Mouse (Mus musculus): ENCODE measurements around the gene Tmem198. TPM values are rescaled to one million over a fixed set of nuclear protein-coding genes. Genes with fewer than 3 reads are reported as not detected.

The Tmem198 gene
- polyA plus RNA-seq, 1 experiment from 2014 or later = not detected

DNA sequence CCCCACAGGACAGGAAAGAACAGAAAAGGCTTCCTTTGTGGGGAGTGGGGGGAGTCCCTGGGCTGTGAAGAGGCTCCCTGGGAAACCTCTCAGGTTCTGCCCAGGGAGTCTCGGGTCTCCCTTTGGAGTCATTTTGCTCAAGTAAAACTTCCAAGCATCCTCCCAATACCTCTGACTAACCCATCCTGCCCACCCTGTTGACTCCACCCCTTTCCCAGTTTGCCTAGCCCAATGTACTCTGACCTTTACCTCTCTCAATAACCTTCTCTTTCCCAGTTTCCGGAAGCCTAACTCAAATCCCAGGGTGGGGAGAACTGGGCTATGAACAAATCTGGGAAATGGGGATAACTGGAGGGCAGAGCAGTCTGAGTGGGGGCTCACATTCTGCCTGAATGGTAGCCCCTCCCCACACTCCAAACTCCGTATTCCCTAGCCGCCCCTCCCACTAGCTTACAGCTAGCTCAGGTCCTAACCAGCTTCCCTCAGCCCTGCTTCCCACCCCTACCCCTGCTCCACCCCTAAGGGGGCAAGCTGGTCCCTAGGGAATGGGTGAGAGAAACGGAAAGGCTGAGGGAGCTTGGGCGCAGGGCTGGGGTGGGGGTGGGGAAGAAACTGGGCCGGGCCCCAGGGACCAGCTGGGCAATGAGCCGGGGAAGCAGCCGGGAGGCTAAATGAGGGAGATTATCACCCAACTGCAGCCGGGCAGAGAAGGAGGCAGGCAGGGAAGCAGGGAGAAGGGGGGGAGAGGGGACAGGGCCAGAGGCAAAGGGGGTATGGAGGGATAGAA lies 31.9 kb upstream of the Tmem198 start:
- Histone ChIP-seq H3K79me2 (ENCODE audit: inconsistent target) (no peaks in the 10 kb centered on the region), H3K27ac (no peak overlapping the region), H3K4me3 (ENCODE audit: inconsistent target) (no peak overlapping the region), H3K36me3 (ENCODE audit: inconsistent target) (peaks cover 4% of the 10 kb centered on the region; the same call in 1 of the 2 replicates)
- 5% methylated on average over 10 of the region's 10 CpGs for WGBS (ENCODE audit: missing documents)

- Histone ChIP-seq H3K36me3 (ENCODE audit: inconsistent target) (no peaks in the 10 kb centered on the region), H3K4me3 (ENCODE audit: inconsistent target) (no peak overlapping the region), H3K27ac (no peak overlapping the region), H3K79me2 (ENCODE audit: inconsistent target) (no peaks in the 10 kb centered on the region)
- WGBS (ENCODE audit: missing documents) = 7% methylated on average over 7 of the region's 7 CpGs
These were observed 31.3 kb upstream of the Tmem198 start for GRCm38 (mm10) chr1:75448052-75448431.

DNA sequence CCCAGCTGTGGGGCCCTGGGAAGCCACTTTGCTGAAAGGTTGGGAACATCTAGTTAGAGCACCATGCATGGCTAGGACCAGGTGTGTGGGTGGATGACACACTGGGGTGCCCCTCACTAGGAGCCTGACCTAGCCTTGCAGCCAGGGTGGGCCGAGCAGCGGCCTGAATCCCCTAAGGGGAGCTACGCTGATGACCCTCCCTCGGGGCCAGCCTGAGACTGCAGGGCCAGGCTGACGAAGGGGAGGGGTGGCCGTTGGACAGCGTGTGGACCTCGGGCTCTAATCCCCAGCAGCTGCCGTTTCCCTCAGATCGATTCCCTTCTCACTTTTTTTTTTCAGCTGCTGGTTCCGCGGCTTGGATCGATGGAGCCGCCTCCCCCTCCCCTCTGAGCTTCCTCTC lies 30.4 kb upstream of the Tmem198 start:
- 0% methylated on average over 12 of the region's 14 CpGs for WGBS (ENCODE audit: missing documents)
- Histone ChIP-seq H3K79me2 (ENCODE audit: inconsistent target) (no peaks in the 10 kb centered on the region), H3K4me3 (ENCODE audit: inconsistent target) (no peak overlapping the region), H3K36me3 (ENCODE audit: inconsistent target) (no peaks in the 10 kb centered on the region), H3K27ac (no peak overlapping the region)

GRCm38 (mm10) chr1:75449377-75450135 lies 29.8 kb upstream of the Tmem198 start:
- Histone ChIP-seq H3K79me2 (ENCODE audit: inconsistent target) (no peaks in the 10 kb centered on the region), H3K27ac (no peak overlapping the region), H3K36me3 (ENCODE audit: inconsistent target) (no peaks in the 10 kb centered on the region), H3K4me3 (ENCODE audit: inconsistent target) (no peak overlapping the region)
- WGBS (ENCODE audit: missing documents) = 7% methylated on average over 8 of the region's 8 CpGs

GRCm38 (mm10) chr1:75450314-75451005 lies 28.9 kb upstream of the Tmem198 start, which contains the start of gene Asic4:
Asic4 (plus strand) TSS chr1:75450436.
- H3K4me3 ChIP-seq (ENCODE audit: inconsistent target) = no peak within 1 kb of the TSS
- H3K79me2 ChIP-seq (ENCODE audit: inconsistent target) = no peaks in the 10 kb centered on the region
- H3K36me3 ChIP-seq (ENCODE audit: inconsistent target) = no peaks in the 10 kb centered on the region
- 3% methylated on average over 35 of the region's 35 CpGs for WGBS (ENCODE audit: missing documents)
- no peak within 1 kb of the TSS for H3K27ac ChIP-seq

GRCm38 (mm10) chr1:75451900-75452299 lies 27.4 kb upstream of the Tmem198 start:
- Histone ChIP-seq H3K27ac (no peak overlapping the region), H3K36me3 (ENCODE audit: inconsistent target) (no peaks in the 10 kb centered on the region), H3K4me3 (ENCODE audit: inconsistent target) (no peak overlapping the region), H3K79me2 (ENCODE audit: inconsistent target) (no peaks in the 10 kb centered on the region)
- 75% methylated on average over 5 of the region's 5 CpGs for whole genome bisulfite sequencing (ENCODE audit: missing documents)

DNA sequence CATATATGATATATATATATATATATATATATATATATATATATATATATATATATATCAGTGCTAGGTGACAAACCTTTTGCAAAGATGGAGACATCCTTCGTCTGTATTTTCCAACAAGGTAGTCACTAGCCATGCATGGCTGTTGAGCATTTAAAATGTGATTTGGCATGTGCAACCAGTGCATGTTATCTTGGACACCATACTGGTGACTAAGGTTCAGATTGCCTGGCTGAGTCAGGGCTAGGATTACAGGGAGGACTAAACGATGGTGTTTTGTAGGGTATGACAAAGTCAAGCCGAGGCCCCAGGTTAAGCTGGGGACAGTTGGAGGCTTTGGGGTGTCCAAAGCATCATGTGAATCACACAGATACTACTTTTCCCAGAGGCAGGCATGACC lies 23.9 kb upstream of the Tmem198 start:
- 87% methylated on average over 3 of the region's 3 CpGs for WGBS (ENCODE audit: missing documents)
- no peaks in the 10 kb centered on the region for H3K79me2 ChIP-seq (ENCODE audit: inconsistent target)
- H3K27ac ChIP-seq = no peak overlapping the region
- no peaks in the 10 kb centered on the region for H3K36me3 ChIP-seq (ENCODE audit: inconsistent target)
- no peak overlapping the region for H3K4me3 ChIP-seq (ENCODE audit: inconsistent target)

DNA sequence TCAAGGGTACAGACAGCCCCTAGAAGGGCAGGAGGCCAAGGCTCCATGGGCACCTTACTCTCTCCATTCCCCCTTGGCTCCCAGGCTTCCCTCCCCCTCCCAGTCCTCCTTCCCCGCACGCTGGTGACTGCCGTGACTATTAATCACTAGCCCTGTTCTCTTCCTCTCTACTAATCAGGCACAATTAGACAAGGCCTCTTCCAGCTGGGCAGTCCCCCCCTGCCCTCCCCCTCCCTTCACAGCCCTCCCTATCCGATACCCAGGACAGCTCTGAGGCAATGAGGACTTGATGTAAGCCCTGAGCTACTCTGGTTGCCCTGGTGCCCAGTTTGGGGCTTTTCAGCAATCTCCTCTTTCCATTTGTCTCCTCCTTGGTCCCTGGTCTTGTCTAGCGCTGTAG lies 23.4 kb upstream of the Tmem198 start:
- H3K27ac ChIP-seq = no peak overlapping the region
- WGBS (ENCODE audit: missing documents) = 38% methylated on average over 5 of the region's 5 CpGs
- no peaks in the 10 kb centered on the region for H3K79me2 ChIP-seq (ENCODE audit: inconsistent target)
- H3K36me3 ChIP-seq (ENCODE audit: inconsistent target) = no peaks in the 10 kb centered on the region
- no peak overlapping the region for H3K4me3 ChIP-seq (ENCODE audit: inconsistent target)

DNA sequence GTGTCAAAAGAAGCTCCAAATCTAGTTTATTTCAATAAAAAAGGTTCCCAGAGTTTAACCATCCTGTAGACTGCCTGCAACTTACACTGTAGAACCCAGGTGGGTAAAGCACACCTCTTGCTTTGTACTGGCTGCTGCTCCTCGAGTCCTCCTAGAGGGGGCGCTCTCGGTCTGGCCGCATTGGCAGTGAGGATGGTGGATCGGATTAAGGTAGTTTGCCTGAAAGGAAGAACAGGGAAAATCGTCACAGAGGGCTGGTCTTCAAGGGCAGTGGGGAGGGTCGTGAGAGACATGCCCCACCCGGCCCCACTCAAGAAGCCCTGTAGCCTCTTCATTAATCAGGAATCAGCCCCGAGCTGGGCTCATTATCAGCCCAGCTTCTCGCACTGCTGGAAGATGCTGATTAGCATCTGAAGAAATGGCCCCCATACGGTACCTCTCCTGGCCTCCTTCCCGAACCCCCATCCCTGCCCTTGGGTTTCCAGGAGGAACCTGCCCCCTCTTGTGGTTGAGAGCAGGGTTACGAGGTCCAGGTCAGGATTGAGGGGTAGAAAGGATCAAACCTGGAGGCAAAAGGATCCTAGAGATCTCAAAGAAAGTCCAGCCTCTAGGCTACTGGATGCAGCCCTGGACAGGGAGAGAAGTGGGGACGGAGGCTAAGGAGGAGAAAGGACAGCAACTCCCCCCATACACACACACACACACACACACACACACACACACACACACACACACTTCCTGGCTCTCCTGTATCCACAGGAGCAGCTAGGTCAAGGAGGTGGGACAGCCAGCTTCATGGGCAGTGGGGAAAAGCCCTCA lies 22.4 kb upstream of the Tmem198 start:
- 10% methylated on average over 14 of the region's 14 CpGs for WGBS (ENCODE audit: missing documents)
- Histone ChIP-seq H3K36me3 (ENCODE audit: inconsistent target) (no peaks in the 10 kb centered on the region), H3K4me3 (ENCODE audit: inconsistent target) (no peak overlapping the region), H3K27ac (no peak overlapping the region), H3K79me2 (ENCODE audit: inconsistent target) (no peaks in the 10 kb centered on the region)

DNA sequence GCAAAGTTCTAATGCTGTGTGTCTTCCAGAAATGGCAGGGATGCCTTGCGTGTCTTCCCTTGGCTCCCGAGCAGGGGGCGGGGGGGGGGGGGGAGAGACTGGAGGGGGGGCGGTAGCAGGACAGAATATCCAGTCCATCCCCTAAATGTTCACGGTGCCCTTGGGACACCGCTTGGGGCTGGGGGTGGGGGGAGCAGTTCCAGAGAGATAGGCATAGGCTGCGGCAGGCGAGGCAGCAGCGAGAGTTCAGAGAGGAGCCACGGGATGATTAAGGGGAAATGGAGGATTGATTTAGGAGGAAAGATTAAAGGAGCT lies 21.7 kb upstream of the Tmem198 start:
- 14% methylated on average over 10 of the region's 10 CpGs for WGBS (ENCODE audit: missing documents)
- Histone ChIP-seq H3K27ac (no peak overlapping the region), H3K4me3 (ENCODE audit: inconsistent target) (no peak overlapping the region), H3K36me3 (ENCODE audit: inconsistent target) (no peaks in the 10 kb centered on the region), H3K79me2 (ENCODE audit: inconsistent target) (no peaks in the 10 kb centered on the region)

DNA sequence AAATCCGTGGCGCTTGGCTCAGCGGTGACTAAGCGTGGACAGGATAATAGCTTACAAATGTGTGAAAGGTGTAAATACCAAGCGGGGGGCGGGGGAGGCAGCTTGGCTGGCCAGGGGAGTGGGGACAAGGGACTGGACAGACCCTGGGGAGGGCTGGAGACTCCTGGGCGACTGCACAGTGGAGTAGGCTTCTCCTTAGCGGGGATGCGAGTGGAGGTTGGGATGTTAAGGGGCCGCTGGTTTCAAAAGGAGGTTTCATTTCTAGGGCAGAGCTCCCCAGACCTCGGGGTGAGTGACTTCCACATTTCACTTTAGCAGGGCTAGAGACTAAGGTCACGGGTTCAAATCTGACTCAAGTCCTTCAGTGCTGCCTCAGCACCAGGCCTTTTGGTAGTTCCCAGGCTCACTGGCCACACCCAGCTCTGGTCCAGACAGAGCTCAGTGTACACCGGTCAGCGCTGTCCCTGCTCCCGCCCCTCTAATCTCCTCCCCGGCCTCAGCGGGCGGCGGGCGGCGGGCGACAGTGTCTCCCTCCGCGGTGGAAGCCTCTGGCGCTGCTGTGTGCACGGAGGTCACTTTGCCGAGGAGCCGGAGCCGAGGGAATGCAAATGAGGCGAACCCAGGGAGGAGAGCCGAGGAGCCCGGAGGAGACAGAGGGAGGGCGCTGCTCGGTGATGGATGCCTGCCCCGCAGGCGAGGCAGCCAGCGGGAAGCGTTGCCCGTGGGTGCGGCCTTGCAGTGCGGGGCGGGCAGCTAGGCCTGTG lies 21.1 kb upstream of the Tmem198 start:
- WGBS (ENCODE audit: missing documents) = 8% methylated on average over 42 of the region's 42 CpGs
- Histone ChIP-seq H3K36me3 (ENCODE audit: inconsistent target) (no peaks in the 10 kb centered on the region), H3K27ac (no peak overlapping the region), H3K4me3 (ENCODE audit: inconsistent target) (no peak overlapping the region), H3K79me2 (ENCODE audit: inconsistent target) (no peaks in the 10 kb centered on the region)

DNA sequence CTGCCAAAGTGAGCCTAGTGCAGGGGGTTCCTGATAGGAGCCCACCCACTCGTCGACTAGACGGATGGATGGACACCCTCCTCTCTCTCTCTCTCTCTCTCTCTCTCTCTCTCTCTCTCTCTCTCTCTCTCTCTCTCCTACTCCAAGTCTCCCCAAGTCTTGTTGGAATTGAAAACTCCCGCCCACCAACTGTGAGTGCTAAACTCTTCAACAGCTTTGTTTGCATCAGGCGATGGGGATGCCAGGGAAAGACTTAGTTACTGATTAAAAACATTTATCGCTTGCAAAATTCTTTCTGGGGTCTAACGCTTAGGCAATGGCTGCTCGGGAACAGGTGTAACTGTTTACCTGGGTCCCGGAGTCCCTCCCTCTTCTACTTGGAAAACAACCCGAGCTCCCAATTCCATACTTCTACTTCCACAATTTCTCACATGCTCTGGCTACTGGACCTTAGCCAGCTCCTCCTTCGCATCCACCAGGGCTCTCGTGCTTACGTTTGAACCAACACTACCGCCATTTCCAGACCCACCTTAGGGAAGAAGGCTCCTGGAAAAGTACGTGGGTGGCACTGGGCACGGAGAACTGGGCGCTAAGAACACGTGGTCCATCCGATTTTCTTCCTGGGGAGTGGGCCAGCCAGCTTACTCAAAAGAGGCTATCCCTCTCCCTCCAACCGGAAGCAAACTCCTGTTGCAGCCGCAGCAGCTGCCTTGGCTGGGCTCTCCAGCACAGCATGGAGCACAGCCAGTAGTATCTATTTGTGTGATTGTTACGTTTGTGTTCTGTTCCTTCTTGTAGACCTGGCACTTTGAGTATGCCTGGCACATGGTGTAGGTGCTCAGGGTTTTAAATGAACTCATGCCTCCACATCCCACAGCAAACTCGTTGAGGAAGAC lies 20.3 kb upstream of the Tmem198 start:
- WGBS (ENCODE audit: missing documents) = 34% methylated on average over 23 of the region's 23 CpGs

DNA sequence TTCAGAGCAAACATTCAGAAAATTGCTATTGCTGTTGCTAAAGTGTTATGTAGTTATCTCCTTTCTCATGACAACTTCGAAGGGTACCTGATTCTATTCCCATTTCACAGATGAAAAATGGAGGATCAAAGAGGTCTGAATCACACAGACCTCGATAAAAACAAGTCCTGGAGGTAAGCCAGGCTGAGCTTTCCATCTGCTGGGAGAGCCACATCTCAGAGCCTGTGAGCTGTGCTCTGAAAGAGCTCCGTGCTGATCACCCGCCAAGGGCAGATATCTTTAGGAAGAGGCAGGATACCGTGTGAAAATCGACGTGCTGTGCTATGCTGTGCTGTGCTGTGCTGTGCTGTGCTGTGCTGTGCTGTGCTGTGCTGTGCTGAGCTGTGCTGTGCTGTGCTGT lies 19.0 kb upstream of the Tmem198 start:
- Histone ChIP-seq H3K36me3 (ENCODE audit: inconsistent target) (no peaks in the 10 kb centered on the region), H3K79me2 (ENCODE audit: inconsistent target) (no peaks in the 10 kb centered on the region), H3K4me3 (ENCODE audit: inconsistent target) (no peak overlapping the region), H3K27ac (no peak overlapping the region)
- 81% methylated on average over 7 of the region's 7 CpGs for WGBS (ENCODE audit: missing documents)

More for the DNA sequence above, 20.3 kb upstream of the Tmem198 start:
- Histone ChIP-seq H3K4me3 (ENCODE audit: inconsistent target) (no peak overlapping the region), H3K36me3 (ENCODE audit: inconsistent target) (no peaks in the 10 kb centered on the region), H3K27ac (no peak overlapping the region), H3K79me2 (ENCODE audit: inconsistent target) (no peaks in the 10 kb centered on the region)
